Mouse (Mus musculus): ENCODE data around the gene Actl10. TPM values are rescaled to one million over a fixed set of nuclear protein-coding genes. Genes with fewer than 3 reads are reported as not detected.

The Actl10 gene
- polyA plus RNA-seq, 1 experiment from 2014 or later = 1.1 TPM

- Histone ChIP-seq H3K4me1 (peaks cover 35% of the 10 kb centered on the region), H3K9ac (replicated peaks) (no peak overlapping the region), H3K36me3 (no peaks in the 10 kb centered on the region), H3K27me3 (peaks cover 44% of the 10 kb centered on the region), H3K4me3 (no peak overlapping the region), H3K27ac (replicated peaks) (no peak overlapping the region), H3K9me3 (no peaks in the 10 kb centered on the region), H3K4me2 (replicated peaks) (no peak overlapping the region; the same call in 1 of the 2 replicates)
- no peak for ATAC-seq (ENCODE audit: low FRiP score, low read depth)
- 37% methylated on average over 21 of the region's 21 CpGs for WGBS
Measured at GRCm38 (mm10) chr2:154551927-154552326, 351 bp downstream of the Actl10 start.

DNA sequence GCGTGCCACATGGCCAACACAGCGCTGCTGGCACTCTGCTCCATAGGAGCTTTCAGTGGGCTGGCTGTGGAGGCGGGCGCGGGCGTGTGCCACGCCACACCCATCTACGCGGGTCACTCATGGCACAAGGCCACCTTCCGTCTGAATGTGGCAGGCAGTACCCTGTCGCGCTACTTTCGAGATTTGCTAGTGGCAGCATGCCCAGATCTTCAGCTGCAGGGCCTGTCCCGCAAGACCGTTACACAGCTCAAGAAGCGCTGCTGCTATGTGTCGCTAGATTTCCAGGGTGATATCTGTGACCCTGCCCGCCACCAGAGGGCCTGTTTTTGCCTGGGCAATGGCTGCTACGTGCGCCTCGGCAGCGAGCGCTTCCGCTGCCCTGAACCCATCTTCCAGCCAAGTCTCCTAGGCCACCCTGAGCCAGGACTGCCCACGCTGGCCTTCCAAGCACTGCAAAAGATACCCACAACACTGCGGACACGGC is 890 bp downstream of the Actl10 start:
- no peaks in the 10 kb centered on the region for H3K9me3 ChIP-seq
- H3K4me2 ChIP-seq (replicated peaks) = peak overlapping the region; percentile 10; the same call in 1 of the 2 replicates
- no peak overlapping the region for H3K9ac ChIP-seq (replicated peaks)
- peaks cover 44% of the 10 kb centered on the region for H3K27me3 ChIP-seq
- no peaks in the 10 kb centered on the region for H3K36me3 ChIP-seq
- H3K4me1 ChIP-seq = peaks cover 41% of the 10 kb centered on the region
- peak; percentile 2; the same call in 1 of the 2 replicates for ATAC-seq (ENCODE audit: low FRiP score, low read depth)
- H3K4me3 ChIP-seq = no peak overlapping the region
- peak overlapping the region; percentile 44; the same call in 1 of the 2 replicates for H3K27ac ChIP-seq (replicated peaks)
- WGBS = 30% methylated on average over 27 of the region's 27 CpGs

DNA sequence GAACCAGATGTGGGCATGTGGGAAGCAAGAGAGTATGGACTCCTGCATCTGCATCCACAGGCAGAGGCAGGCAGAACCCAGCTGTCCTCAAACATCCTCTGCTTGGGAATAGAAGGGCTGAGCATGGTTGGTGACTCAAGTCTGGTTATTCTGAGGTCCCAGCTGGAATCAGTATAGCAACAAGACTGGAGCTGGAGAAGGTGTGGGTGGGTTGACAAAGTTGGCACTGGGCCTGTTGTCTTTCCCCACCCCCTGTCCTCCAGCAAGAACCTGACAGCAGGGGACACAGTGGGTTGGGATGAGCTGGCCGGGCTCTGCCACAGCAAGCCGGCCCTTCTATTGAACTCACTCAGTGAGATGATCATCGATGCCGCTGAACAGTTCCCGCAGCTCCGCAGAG is 3.7 kb downstream of the Actl10 start:
- peaks cover 45% of the 10 kb centered on the region for H3K4me1 ChIP-seq
- WGBS = 76% methylated on average over 6 of the region's 6 CpGs
- no peak for ATAC-seq (ENCODE audit: low FRiP score, low read depth)

DNA sequence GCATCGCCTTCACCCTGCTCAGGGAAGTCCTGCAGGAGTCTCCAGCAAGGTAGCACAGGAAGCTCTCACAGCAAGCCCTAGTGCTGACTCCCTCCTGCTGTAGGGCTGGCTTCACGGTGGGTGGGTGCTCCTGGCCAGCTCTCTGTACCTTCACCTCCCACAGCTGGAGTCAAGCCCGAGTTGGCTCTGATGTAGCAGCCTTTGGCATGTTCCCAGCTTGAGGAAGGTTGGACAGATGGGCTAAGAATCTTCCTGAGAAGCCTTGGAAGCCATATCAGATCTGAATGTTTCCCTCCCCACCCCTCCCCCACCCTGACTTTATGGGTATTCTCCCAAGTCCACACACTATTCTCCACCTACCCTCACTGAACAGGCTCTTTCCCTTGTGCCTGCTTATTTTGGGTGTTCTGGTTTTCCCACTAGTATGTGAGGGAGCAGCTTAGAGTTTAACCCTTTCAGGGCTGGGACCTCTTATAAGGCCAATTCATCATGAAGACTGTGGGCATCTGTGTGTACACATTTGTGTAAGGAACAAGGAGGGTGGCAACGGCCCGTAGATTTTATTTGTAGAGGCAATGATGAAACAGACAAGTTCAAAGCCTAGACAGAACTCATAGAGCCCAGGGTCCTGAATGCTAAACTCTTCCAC is 5.7 kb downstream of the Actl10 start:
- 51% methylated on average over 5 of the region's 5 CpGs for WGBS
- H3K9me3 ChIP-seq = no peaks in the 10 kb centered on the region
- no peak for ATAC-seq (ENCODE audit: low FRiP score, low read depth)
- peaks cover 36% of the 10 kb centered on the region for H3K4me1 ChIP-seq
- H3K4me3 ChIP-seq = no peak overlapping the region
- H3K27ac ChIP-seq (replicated peaks) = no peak overlapping the region
- 0 out of 2 replicates have a peak overlapping the region, but pooled peaks have one; percentile 5 for H3K9ac ChIP-seq (replicated peaks)
- H3K4me2 ChIP-seq (replicated peaks) = peak overlapping the region; percentile 56
- peaks cover 4% of the 10 kb centered on the region for H3K27me3 ChIP-seq
- peaks cover 19% of the 10 kb centered on the region for H3K36me3 ChIP-seq

More for the DNA sequence above, 3.7 kb downstream of the Actl10 start:
- no peaks in the 10 kb centered on the region for H3K9me3 ChIP-seq
- H3K4me2 ChIP-seq (replicated peaks) = no peak overlapping the region
- no peak overlapping the region for H3K4me3 ChIP-seq
- H3K9ac ChIP-seq (replicated peaks) = no peak overlapping the region
- peaks cover 25% of the 10 kb centered on the region for H3K27me3 ChIP-seq
- H3K27ac ChIP-seq (replicated peaks) = no peak overlapping the region
- H3K36me3 ChIP-seq = peaks cover under 1% of the 10 kb centered on the region; the same call in 1 of the 2 replicates

GRCm38 (mm10) chr2:154558264-154559039 is 6.9 kb downstream of the Actl10 start, which contains the start of gene Necab3:
TSS of gene Necab3 (minus strand) at chr2:154558890.
- WGBS = 4% methylated on average over 28 of the region's 34 CpGs
- ATAC-seq (ENCODE audit: low FRiP score, low read depth) = peak; percentile 77
- Histone ChIP-seq H3K9me3 (no peaks in the 10 kb centered on the region), H3K27me3 (no peaks in the 10 kb centered on the region), H3K36me3 (peaks cover 29% of the 10 kb centered on the region), H3K9ac (replicated peaks) (peak within 1 kb of the TSS; percentile 11; the same call in 1 of the 2 replicates), H3K27ac (replicated peaks) (peak within 1 kb of the TSS; percentile 58; the same call in 1 of the 2 replicates), H3K4me3 (peak within 1 kb of the TSS; percentile 35), H3K4me1 (peaks cover 28% of the 10 kb centered on the region), H3K4me2 (replicated peaks) (peak within 1 kb of the TSS; percentile 56)

DNA sequence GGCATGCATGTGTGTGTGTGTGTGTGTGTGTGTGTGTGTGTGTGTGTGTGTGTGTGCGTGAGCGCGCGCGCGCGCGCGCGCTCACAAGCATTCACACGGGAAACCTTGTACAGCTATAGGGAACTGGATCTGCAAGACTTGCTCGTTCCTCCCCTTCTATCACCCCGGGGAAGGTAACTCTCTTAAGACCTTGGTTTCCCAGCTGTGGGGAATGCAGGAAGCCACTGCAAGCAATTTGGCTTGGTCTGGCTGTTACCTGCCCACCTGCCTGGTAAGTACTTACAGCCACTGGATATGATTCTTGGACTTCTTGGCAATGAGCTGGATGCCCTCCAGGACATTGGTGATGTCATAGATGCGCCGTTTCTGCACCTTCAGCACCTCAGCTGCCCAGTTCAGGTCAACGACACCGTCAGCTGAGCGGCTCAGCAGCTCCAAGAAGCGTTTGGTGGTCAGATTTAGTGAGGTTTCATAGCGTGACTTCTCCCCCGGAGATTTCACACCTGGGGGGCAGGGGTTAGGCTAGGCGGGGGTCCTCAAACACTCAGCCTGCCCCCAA is 12.1 kb downstream of the Actl10 start:
- no peak overlapping the region for H3K4me2 ChIP-seq (replicated peaks)
- peaks cover 46% of the 10 kb centered on the region for H3K4me1 ChIP-seq
- no peak overlapping the region for H3K4me3 ChIP-seq
- no peak overlapping the region for H3K27ac ChIP-seq (replicated peaks)
- no peak overlapping the region for H3K9ac ChIP-seq (replicated peaks)
- 94% methylated on average over 21 of the region's 22 CpGs for WGBS
- peaks cover 38% of the 10 kb centered on the region for H3K36me3 ChIP-seq
- ATAC-seq (ENCODE audit: low FRiP score, low read depth) = no peak
- H3K9me3 ChIP-seq = no peaks in the 10 kb centered on the region
- no peaks in the 10 kb centered on the region for H3K27me3 ChIP-seq

DNA sequence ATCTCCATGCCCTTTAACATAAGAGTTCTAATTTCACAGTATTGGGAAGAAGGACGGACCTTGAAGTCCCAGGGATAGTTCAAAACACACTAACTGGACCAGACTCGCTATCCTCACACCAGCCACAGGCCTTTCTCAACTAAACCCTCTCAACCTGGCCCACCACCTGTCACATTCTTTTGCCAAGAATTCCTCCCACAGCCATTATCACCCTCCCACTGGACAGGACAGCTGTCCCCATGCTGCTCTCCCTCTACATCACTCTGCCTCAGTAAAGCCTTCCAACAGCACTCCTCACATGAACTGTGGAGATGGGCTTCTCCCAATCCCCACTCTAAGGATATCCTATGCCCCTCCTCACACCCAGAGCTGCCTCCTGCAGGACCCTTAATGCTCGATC is 14.0 kb downstream of the Actl10 start:
- no peak overlapping the region for H3K4me3 ChIP-seq
- H3K4me1 ChIP-seq = peaks cover 44% of the 10 kb centered on the region
- ATAC-seq (ENCODE audit: low FRiP score, low read depth) = no peak
- H3K9me3 ChIP-seq = no peaks in the 10 kb centered on the region
- H3K27me3 ChIP-seq = no peaks in the 10 kb centered on the region
- 0 out of 2 replicates have a peak overlapping the region, but pooled peaks have one; percentile 2 for H3K9ac ChIP-seq (replicated peaks)
- H3K4me2 ChIP-seq (replicated peaks) = peak overlapping the region; percentile 80; the same call in 1 of the 2 replicates
- peak overlapping the region; percentile 58; the same call in 1 of the 2 replicates for H3K27ac ChIP-seq (replicated peaks)
- peaks cover 34% of the 10 kb centered on the region for H3K36me3 ChIP-seq
- 70% methylated on average over 3 of the region's 3 CpGs for WGBS

DNA sequence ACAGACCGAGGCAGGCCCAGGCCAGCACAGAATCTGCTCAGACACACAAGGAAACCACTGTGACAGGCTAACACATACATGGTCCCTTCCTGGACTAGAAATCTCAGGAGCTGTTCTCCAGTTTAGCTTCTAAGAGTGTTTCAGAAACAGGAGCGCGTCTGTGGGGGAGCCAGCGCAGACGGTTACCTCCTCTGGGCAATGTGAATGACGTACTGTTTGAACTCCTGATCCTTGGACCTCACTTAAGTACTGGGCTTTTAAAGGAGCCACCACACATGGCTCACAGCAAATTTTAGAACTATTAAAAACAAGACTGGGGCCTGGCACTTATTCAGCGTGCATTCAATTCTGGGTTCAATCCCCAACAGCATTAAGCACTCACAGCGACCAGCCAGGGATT is 15.1 kb downstream of the Actl10 start:
- H3K36me3 ChIP-seq = peaks cover 24% of the 10 kb centered on the region
- H3K9me3 ChIP-seq = no peaks in the 10 kb centered on the region
- H3K27ac ChIP-seq (replicated peaks) = peak overlapping the region; percentile 52
- no peak for ATAC-seq (ENCODE audit: low FRiP score, low read depth)
- H3K9ac ChIP-seq (replicated peaks) = 0 out of 2 replicates have a peak overlapping the region, but pooled peaks have one; percentile 28
- peaks cover 49% of the 10 kb centered on the region for H3K4me1 ChIP-seq
- 0 out of 2 replicates have a peak overlapping the region, but pooled peaks have one; percentile 15 for H3K4me3 ChIP-seq
- no peaks in the 10 kb centered on the region for H3K27me3 ChIP-seq
- WGBS = 51% methylated on average over 8 of the region's 8 CpGs
- peak overlapping the region; percentile 80 for H3K4me2 ChIP-seq (replicated peaks)

- Histone ChIP-seq H3K4me2 (replicated peaks) (peak overlapping the region; percentile 80), H3K9me3 (no peaks in the 10 kb centered on the region), H3K4me3 (peak overlapping the region; percentile 91), H3K9ac (replicated peaks) (peak overlapping the region; percentile 79; the same call in 1 of the 2 replicates), H3K36me3 (peaks cover 16% of the 10 kb centered on the region), H3K27me3 (no peaks in the 10 kb centered on the region), H3K4me1 (peaks cover 49% of the 10 kb centered on the region), H3K27ac (replicated peaks) (peak overlapping the region; percentile 91)
- 59% methylated on average over 2 of the region's 2 CpGs for WGBS
- ATAC-seq (ENCODE audit: low FRiP score, low read depth) = no peak
Measured at GRCm38 (mm10) chr2:154567766-154568165, 16.2 kb downstream of the Actl10 start.

DNA sequence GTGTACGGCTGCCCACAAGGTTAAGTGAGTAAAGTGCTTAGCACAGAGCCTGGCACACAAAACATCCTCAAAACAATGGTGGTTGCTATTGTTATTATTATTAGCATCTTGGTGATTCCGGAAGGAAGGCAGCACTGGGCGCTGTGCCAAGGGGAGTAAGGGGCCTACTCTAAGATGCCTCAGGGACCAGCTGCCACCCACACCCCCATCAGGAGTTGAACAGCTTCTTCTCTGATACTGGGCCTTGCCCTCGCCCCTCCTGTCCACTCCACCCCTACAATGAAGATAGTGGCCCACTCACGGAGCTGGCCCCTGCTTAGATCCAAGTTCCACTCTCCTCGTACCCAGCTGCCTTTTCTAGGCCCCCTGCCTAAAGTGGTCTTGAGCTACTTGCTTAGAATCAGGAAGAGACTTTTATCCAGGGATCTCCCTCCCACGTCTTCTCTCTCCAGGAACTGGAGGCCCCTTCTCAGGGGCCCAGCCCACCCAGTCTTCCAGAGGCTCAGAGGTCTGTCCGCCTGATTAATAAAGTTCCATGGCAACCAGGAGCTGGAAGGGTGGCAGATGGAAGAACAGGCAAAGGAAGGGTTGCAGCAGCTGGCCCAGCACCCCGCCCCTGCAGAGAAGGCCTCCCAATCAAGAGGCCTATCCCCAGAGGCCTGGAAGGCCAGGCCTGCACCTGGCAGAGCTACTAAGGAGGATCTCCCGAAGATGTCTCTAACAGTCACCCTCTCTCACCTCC is 16.9 kb downstream of the Actl10 start:
- peak overlapping the region; percentile 91 for H3K27ac ChIP-seq (replicated peaks)
- WGBS = 7% methylated on average over 10 of the region's 10 CpGs
- peaks cover 49% of the 10 kb centered on the region for H3K4me1 ChIP-seq

More for the DNA sequence above, 16.9 kb downstream of the Actl10 start:
- no peaks in the 10 kb centered on the region for H3K27me3 ChIP-seq
- peak overlapping the region; percentile 80 for H3K4me2 ChIP-seq (replicated peaks)
- peak; percentile 35 for ATAC-seq (ENCODE audit: low FRiP score, low read depth)
- H3K36me3 ChIP-seq = peaks cover 9% of the 10 kb centered on the region
- H3K9ac ChIP-seq (replicated peaks) = peak overlapping the region; percentile 79
- H3K9me3 ChIP-seq = no peaks in the 10 kb centered on the region
- H3K4me3 ChIP-seq = peak overlapping the region; percentile 91
